Mouse (Mus musculus): ENCODE data around the gene Ppp3ca. TPM values are rescaled to one million over a fixed set of nuclear protein-coding genes. Genes with fewer than 3 reads are reported as not detected.

The Ppp3ca gene
- polyA plus RNA-seq, 2 experiments: 3.9 to 7.4 TPM

GRCm38 (mm10) chr3:136867366-136867765, 197.4 kb downstream of the Ppp3ca start:
- Histone ChIP-seq H3K4me2 (ENCODE audit: low read depth) (no peak overlapping the region), H3K4me1 (replicated peaks; ENCODE audit: control insufficient read depth in 2 of 2, insufficient read depth in 2 of 2, low read length in 1 of 2) (0 out of 4 replicates have a peak, but pooled peaks cover 0 to 3% of the 10 kb centered on the region in 2 experiments), H3K36me3 (replicated peaks; ENCODE audit: control insufficient read depth, insufficient read depth, low read depth) (no peaks in the 10 kb centered on the region), H3K27me3 (ENCODE audit: control insufficient read depth, insufficient read depth, low read length) (no peaks in the 10 kb centered on the region), H3K9me3 (ENCODE audit: control insufficient read depth, low read length) (no peaks in the 10 kb centered on the region), H3K4me3 (ENCODE audit: insufficient read depth in 1 of 2, low read depth in 2 of 2, low read length in 2 of 2) (no peak overlapping the region), H3K27ac (no peak overlapping the region), H3K9ac (replicated peaks) (no peak overlapping the region)
- no peak for DNase-seq (ENCODE audit: low read depth in 3 of 3, low spot score in 3 of 3)
- TF ChIP-seq CTCF (IDR thresholded peaks at IDR 0.05; ENCODE audit: low read depth): no peak
- TF ChIP-seq EP300 (IDR thresholded peaks at IDR 0.05; ENCODE audit: low read depth): no peak
- no peak for ATAC-seq (ENCODE audit: insufficient read depth)
- 64% methylated on average over 2 of the region's 2 CpGs for WGBS (ENCODE audit: insufficient replicate concordance)

GRCm38 (mm10) chr3:136871772-136872532, 202.0 kb downstream of the Ppp3ca start:
- no peak overlapping the region for H3K9ac ChIP-seq (replicated peaks)
- H3K4me2 ChIP-seq (ENCODE audit: low read depth): no peak overlapping the region
- 0 out of 4 replicates have a peak, but pooled peaks cover 0 to 3% of the 10 kb centered on the region in 2 experiments for H3K4me1 ChIP-seq (replicated peaks; ENCODE audit: control insufficient read depth in 2 of 2, insufficient read depth in 2 of 2, low read length in 1 of 2)
- no peak for DNase-seq (ENCODE audit: low read depth in 3 of 3, low spot score in 3 of 3)
- H3K4me3 ChIP-seq (ENCODE audit: insufficient read depth in 1 of 2, low read depth in 2 of 2, low read length in 2 of 2): no peak overlapping the region
- no peaks in the 10 kb centered on the region for H3K27me3 ChIP-seq (ENCODE audit: control insufficient read depth, insufficient read depth, low read length)
- ATAC-seq (ENCODE audit: insufficient read depth): no peak
- H3K9me3 ChIP-seq (ENCODE audit: control insufficient read depth, low read length): no peaks in the 10 kb centered on the region
- no peak for TF ChIP-seq CTCF (IDR thresholded peaks at IDR 0.05; ENCODE audit: low read depth)
- no peak for TF ChIP-seq EP300 (IDR thresholded peaks at IDR 0.05; ENCODE audit: low read depth)
- no peaks in the 10 kb centered on the region for H3K36me3 ChIP-seq (replicated peaks; ENCODE audit: control insufficient read depth, insufficient read depth, low read depth)
- 74% methylated on average over 14 of the region's 14 CpGs for WGBS (ENCODE audit: insufficient replicate concordance)
- no peak overlapping the region for H3K27ac ChIP-seq

GRCm38 (mm10) chr3:136872533-136873095, 202.7 kb downstream of the Ppp3ca start:
- H3K4me3 ChIP-seq (ENCODE audit: insufficient read depth in 1 of 2, low read depth in 2 of 2, low read length in 2 of 2): no peak overlapping the region
- no peak for TF ChIP-seq EP300 (IDR thresholded peaks at IDR 0.05; ENCODE audit: low read depth)
- no peak for TF ChIP-seq CTCF (IDR thresholded peaks at IDR 0.05; ENCODE audit: low read depth)
- no peaks in the 10 kb centered on the region for H3K36me3 ChIP-seq (replicated peaks; ENCODE audit: control insufficient read depth, insufficient read depth, low read depth)
- no peaks in the 10 kb centered on the region for H3K9me3 ChIP-seq (ENCODE audit: control insufficient read depth, low read length)
- 0 out of 4 replicates have a peak, but pooled peaks cover 0 to 3% of the 10 kb centered on the region in 2 experiments for H3K4me1 ChIP-seq (replicated peaks; ENCODE audit: control insufficient read depth in 2 of 2, insufficient read depth in 2 of 2, low read length in 1 of 2)
- no peak overlapping the region for H3K27ac ChIP-seq
- no peaks in the 10 kb centered on the region for H3K27me3 ChIP-seq (ENCODE audit: control insufficient read depth, insufficient read depth, low read length)
- ATAC-seq (ENCODE audit: insufficient read depth): no peak
- no peak overlapping the region for H3K4me2 ChIP-seq (ENCODE audit: low read depth)
- no peak for DNase-seq (ENCODE audit: low read depth in 3 of 3, low spot score in 3 of 3)
- H3K9ac ChIP-seq (replicated peaks): no peak overlapping the region
- 62% methylated on average over 8 of the region's 8 CpGs for WGBS (ENCODE audit: insufficient replicate concordance)

- Histone ChIP-seq H3K36me3 (replicated peaks; ENCODE audit: control insufficient read depth, insufficient read depth, low read depth) (no peaks in the 10 kb centered on the region), H3K9me3 (ENCODE audit: control insufficient read depth, low read length) (no peaks in the 10 kb centered on the region), H3K4me2 (ENCODE audit: low read depth) (no peak overlapping the region), H3K27ac (no peak overlapping the region), H3K27me3 (ENCODE audit: control insufficient read depth, insufficient read depth, low read length) (no peaks in the 10 kb centered on the region), H3K9ac (replicated peaks) (no peak overlapping the region), H3K4me3 (ENCODE audit: insufficient read depth in 1 of 2, low read depth in 2 of 2, low read length in 2 of 2) (no peak overlapping the region), H3K4me1 (replicated peaks; ENCODE audit: control insufficient read depth in 2 of 2, insufficient read depth in 2 of 2, low read length in 1 of 2) (0 out of 4 replicates have a peak, but pooled peaks cover 0 to 3% of the 10 kb centered on the region in 2 experiments)
- no peak for TF ChIP-seq CTCF (IDR thresholded peaks at IDR 0.05; ENCODE audit: low read depth)
- no peak for TF ChIP-seq EP300 (IDR thresholded peaks at IDR 0.05; ENCODE audit: low read depth)
- DNase-seq (ENCODE audit: low read depth in 3 of 3, low spot score in 3 of 3) (no peak), ATAC-seq (ENCODE audit: insufficient read depth) (no peak)
- 64% methylated on average over 7 of the region's 7 CpGs for WGBS (ENCODE audit: insufficient replicate concordance)
These were observed 204.0 kb downstream of the Ppp3ca start for GRCm38 (mm10) chr3:136873809-136874449.

GRCm38 (mm10) chr3:136874566-136874965, 204.6 kb downstream of the Ppp3ca start:
- no peak for ATAC-seq (ENCODE audit: insufficient read depth)
- Histone ChIP-seq H3K9me3 (ENCODE audit: control insufficient read depth, low read length) (no peaks in the 10 kb centered on the region), H3K36me3 (replicated peaks; ENCODE audit: control insufficient read depth, insufficient read depth, low read depth) (no peaks in the 10 kb centered on the region), H3K4me1 (replicated peaks; ENCODE audit: control insufficient read depth in 2 of 2, insufficient read depth in 2 of 2, low read length in 1 of 2) (0 out of 4 replicates have a peak, but pooled peaks cover 0 to 3% of the 10 kb centered on the region in 2 experiments), H3K9ac (replicated peaks) (no peak overlapping the region), H3K27ac (no peak overlapping the region), H3K27me3 (ENCODE audit: control insufficient read depth, insufficient read depth, low read length) (no peaks in the 10 kb centered on the region), H3K4me2 (ENCODE audit: low read depth) (no peak overlapping the region), H3K4me3 (ENCODE audit: insufficient read depth in 1 of 2, low read depth in 2 of 2, low read length in 2 of 2) (no peak overlapping the region)
- no peak for DNase-seq (ENCODE audit: low read depth in 3 of 3, low spot score in 3 of 3)
- 71% methylated on average over 5 of the region's 5 CpGs for WGBS (ENCODE audit: insufficient replicate concordance)
- TF ChIP-seq EP300 (IDR thresholded peaks at IDR 0.05; ENCODE audit: low read depth) (no peak), CTCF (IDR thresholded peaks at IDR 0.05; ENCODE audit: low read depth) (no peak)

All from liver, embryonic 14.5 days (tissue).